Mouse (Mus musculus) WW6 (cell line): Measurements from ENCODE around the gene Pipox.

Source experiments
- DNase-seq: peaks from one replicate; pipeline ENCODE4 v3.0.0-alpha.2; 2013; ENCODE audit warnings: low read depth, low spot score

Gene Pipox

GRCm38 (mm10) chr11:77847599-77848128 lies 46.2 kb downstream of the Pipox start:
- no peak for DNase-seq

GRCm38 (mm10) chr11:77843906-77844200 lies 50.0 kb downstream of the Pipox start:
- no peak for DNase-seq

DNA sequence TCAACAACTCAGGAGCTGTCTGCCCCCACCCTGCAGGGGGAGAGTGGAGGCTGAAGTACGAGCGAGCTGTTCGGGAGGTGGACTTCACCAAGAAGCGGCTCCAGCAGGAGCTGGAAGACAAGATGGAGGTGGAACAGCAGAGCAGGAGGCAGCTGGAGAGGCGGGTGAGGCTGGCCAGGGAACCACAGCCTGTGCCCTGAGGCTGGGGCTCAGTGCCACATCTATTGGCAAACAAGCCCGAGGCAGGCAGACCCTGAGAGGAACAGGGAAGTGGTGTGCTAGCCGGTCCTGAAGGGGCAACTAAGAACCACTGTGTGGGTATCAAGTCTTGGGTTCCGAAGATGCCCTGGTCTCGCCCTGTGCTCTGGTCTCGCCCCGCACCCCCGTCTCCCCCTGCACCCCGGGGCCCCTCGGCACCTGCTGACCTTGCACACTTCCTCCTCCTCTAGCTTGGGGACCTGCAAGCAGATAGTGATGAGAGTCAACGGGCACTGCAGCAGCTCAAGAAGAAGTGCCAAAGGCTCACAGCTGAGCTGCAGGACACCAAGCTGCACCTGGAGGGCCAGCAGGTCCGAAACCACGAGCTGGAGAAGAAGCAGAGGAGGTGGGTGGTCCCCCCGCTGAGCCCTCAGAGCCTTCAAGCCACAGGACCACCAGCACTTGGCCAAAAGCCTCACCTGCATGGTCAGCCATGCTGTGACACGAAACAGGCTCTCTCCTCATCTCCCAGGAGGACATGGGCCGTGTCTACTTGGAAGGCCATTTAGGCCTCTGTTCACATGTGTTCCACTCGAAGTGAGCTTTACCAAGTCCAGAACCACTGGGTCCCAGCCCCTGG lies 50.6 kb downstream of the Pipox start:
- no peak for DNase-seq

DNA sequence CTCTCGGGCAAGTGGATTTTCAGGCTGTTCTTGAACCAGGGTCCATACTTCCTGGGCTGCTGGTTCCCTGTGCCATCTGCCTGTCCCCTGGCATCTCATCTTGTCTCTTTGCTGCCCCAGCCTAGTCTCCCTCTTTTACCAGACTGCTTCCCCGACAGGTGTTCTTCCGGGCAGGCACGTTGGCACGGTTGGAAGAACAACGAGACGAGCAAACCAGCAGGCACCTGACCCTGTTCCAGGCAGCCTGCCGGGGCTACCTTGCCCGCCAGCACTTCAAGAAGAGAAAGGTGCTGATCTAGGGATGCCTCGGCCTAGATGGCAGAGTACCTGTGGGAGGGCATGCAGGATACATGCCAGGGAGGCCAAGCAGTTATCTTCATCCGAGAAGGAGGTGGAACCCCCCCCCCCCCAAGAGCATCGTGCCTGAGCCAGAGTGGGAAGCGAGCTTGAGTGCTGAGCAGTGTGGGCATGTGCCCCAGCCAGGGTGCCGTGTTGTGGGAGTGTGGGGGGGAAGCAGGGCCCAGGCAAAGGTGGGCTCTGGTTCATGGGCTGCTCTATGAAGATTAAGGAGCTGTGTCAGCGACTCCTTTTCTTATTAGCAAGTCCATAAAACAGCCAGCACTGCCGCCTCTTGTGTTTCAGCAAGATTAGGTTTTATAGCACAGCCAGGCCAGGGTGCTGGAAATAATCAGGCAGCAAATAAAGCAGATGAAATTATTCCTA lies 53.2 kb downstream of the Pipox start:
- DNase-seq: no peak

- DNase-seq: no peak
Observed at GRCm38 (mm10) chr11:77837856-77838255, 56.0 kb downstream of the Pipox start.

DNA sequence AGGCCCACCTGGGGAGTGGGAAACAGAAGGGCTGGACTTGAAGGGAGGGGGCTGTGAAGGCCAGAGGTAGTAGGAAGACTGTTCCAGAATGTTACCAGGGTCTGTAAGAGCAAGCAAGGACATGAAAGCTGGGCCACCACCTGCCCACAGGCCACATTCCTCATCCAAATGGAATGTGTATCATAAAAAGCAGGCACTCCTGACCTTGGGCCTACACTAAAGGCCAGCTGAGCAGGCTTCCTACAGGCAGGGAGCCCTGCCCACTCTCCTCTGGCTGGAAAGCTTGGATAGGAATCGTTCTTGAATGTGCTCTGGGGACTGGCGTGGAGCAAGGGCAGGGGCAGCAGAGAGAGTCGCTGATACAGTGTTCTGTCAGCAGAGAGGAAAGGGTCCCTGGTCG lies 57.1 kb downstream of the Pipox start:
- no peak for DNase-seq

GRCm38 (mm10) chr11:77836290-77836689 lies 57.6 kb downstream of the Pipox start:
- DNase-seq: no peak

GRCm38 (mm10) chr11:77835109-77835508 lies 58.8 kb downstream of the Pipox start:
- no peak for DNase-seq

DNA sequence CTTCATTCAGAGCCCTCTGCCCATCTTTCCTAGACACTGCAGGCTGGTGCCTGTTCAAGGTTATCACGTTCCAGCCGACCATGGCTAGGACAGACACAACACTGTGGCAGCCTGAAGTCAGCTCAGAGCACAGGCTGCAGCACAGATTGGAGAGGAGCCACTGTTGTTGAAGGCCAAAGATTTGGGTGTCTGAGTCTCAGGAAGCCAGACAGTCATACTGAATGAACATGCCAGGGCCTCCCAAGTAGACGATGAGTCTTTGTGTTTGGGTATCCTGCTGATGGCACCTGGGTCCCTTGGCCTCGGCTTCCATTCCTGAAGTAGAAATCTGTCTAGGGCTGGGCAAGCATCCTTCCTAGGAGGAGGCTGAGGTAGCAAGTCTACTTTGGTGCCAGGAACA lies 61.4 kb downstream of the Pipox start:
- DNase-seq: no peak

GRCm38 (mm10) chr11:77830875-77831274 lies 63.0 kb downstream of the Pipox start:
- no peak for DNase-seq
